Mouse (Mus musculus): ENCODE data around the gene Nqo2. TPM values are rescaled to one million over a fixed set of nuclear protein-coding genes. Genes with fewer than 3 reads are reported as not detected.
A peak's percentile ranks its signal among the peaks of the same experiment; 100 is the strongest.

The Nqo2 gene
- 25.1 TPM for polyA plus RNA-seq (2012; fragmentation: generic; extraction: Trizol)

- Histone ChIP-seq H3K79me2 (ENCODE audit: control insufficient read depth, insufficient read depth) (peaks cover 16% of the 10 kb centered on the region), H3K4me2 (ENCODE audit: low read depth) (peak within 1 kb of the TSS; percentile 68), H3K4me3 (peak within 1 kb of the TSS; percentile 52), H3ac (ENCODE audit: control insufficient read depth, insufficient read length) (peak within 1 kb of the TSS; percentile 45), H3K36me3 (ENCODE audit: control insufficient read depth, insufficient read depth) (no peaks in the 10 kb centered on the region), H3K27me3 (ENCODE audit: control insufficient read depth, insufficient read depth, insufficient read length) (no peaks in the 10 kb centered on the region)
- TF ChIP-seq MAX (IDR thresholded peaks at IDR 0.05; ENCODE audit: low read depth) = no peak
- TF ChIP-seq CEBPB (IDR thresholded peaks at IDR 0.05; ENCODE audit: insufficient read depth, poor library complexity, severe bottlenecking) = no peak
- no peak for TF ChIP-seq TCF12 (IDR thresholded peaks at IDR 0.05; ENCODE audit: insufficient read depth, poor library complexity, severe bottlenecking)
- no peak for TF ChIP-seq MYOD1 (IDR thresholded peaks at IDR 0.05; ENCODE audit: control insufficient read depth in 1 of 3, insufficient read length in 2 of 3, low read depth in 2 of 3)
- peak; percentile 95 for TF ChIP-seq POLR2AphosphoS2 (IDR thresholded peaks at IDR 0.05; ENCODE audit: insufficient read length, low read depth)
- no peak for TF ChIP-seq TCF3 (IDR thresholded peaks at IDR 0.05; ENCODE audit: insufficient read length, low read depth)
- TF ChIP-seq MYOG (IDR thresholded peaks at IDR 0.05; ENCODE audit: control insufficient read depth in 1 of 3, insufficient read depth in 1 of 3, insufficient read length in 2 of 3, low read depth in 2 of 3) = no peak
- no peak for TF ChIP-seq E2F4 (IDR thresholded peaks at IDR 0.05; ENCODE audit: insufficient read depth)
- peak; percentile 97 for TF ChIP-seq POLR2A (IDR thresholded peaks at IDR 0.05; ENCODE audit: insufficient read length, low read depth)
- peak; percentile 22 for TF ChIP-seq REST (IDR thresholded peaks at IDR 0.05; ENCODE audit: insufficient read depth, insufficient read length)
- TF ChIP-seq USF1 (IDR thresholded peaks at IDR 0.05; ENCODE audit: low read depth) = no peak
- no peak for TF ChIP-seq SRF (IDR thresholded peaks at IDR 0.05; ENCODE audit: control insufficient read depth, insufficient read length, low read depth)
These were observed at the start of gene Nqo2 for GRCm38 (mm10) chr13:33964206-33965046. Nqo2 (plus strand) TSS chr13:33964687.

GRCm38 (mm10) chr13:33921041-33921440 lies 43.4 kb upstream of the Nqo2 start:
- no peaks in the 10 kb centered on the region for H3K79me2 ChIP-seq (ENCODE audit: control insufficient read depth, insufficient read depth)
- H3K4me2 ChIP-seq (ENCODE audit: low read depth) = no peak overlapping the region
- H3K27me3 ChIP-seq (ENCODE audit: control insufficient read depth, insufficient read depth, insufficient read length) = no peaks in the 10 kb centered on the region
- TF ChIP-seq TCF12 (IDR thresholded peaks at IDR 0.05; ENCODE audit: insufficient read depth, poor library complexity, severe bottlenecking) = no peak
- no peak for TF ChIP-seq MYOG (IDR thresholded peaks at IDR 0.05; ENCODE audit: control insufficient read depth in 1 of 3, insufficient read depth in 1 of 3, insufficient read length in 2 of 3, low read depth in 2 of 3)
- TF ChIP-seq TCF3 (IDR thresholded peaks at IDR 0.05; ENCODE audit: insufficient read length, low read depth) = no peak
- TF ChIP-seq SRF (IDR thresholded peaks at IDR 0.05; ENCODE audit: control insufficient read depth, insufficient read length, low read depth) = no peak
- H3K36me3 ChIP-seq (ENCODE audit: control insufficient read depth, insufficient read depth) = peaks cover 88% of the 10 kb centered on the region
- H3K4me3 ChIP-seq = no peak overlapping the region
- H3ac ChIP-seq (ENCODE audit: control insufficient read depth, insufficient read length) = no peak overlapping the region

- Histone ChIP-seq H3K36me3 (ENCODE audit: control insufficient read depth, insufficient read depth) (peaks cover 87% of the 10 kb centered on the region), H3K4me3 (no peak overlapping the region), H3K4me2 (ENCODE audit: low read depth) (no peak overlapping the region), H3K27me3 (ENCODE audit: control insufficient read depth, insufficient read depth, insufficient read length) (no peaks in the 10 kb centered on the region), H3ac (ENCODE audit: control insufficient read depth, insufficient read length) (no peak overlapping the region), H3K79me2 (ENCODE audit: control insufficient read depth, insufficient read depth) (no peaks in the 10 kb centered on the region)
- TF ChIP-seq TCF3 (IDR thresholded peaks at IDR 0.05; ENCODE audit: insufficient read length, low read depth) (no peak), E2F4 (IDR thresholded peaks at IDR 0.05; ENCODE audit: insufficient read depth) (no peak), USF1 (IDR thresholded peaks at IDR 0.05; ENCODE audit: low read depth) (no peak), MYOG (IDR thresholded peaks at IDR 0.05; ENCODE audit: control insufficient read depth in 1 of 3, insufficient read depth in 1 of 3, insufficient read length in 2 of 3, low read depth in 2 of 3) (no peak), TCF12 (IDR thresholded peaks at IDR 0.05; ENCODE audit: insufficient read depth, poor library complexity, severe bottlenecking) (no peak), MYOD1 (IDR thresholded peaks at IDR 0.05; ENCODE audit: control insufficient read depth in 1 of 3, insufficient read length in 2 of 3, low read depth in 2 of 3) (no peak), SRF (IDR thresholded peaks at IDR 0.05; ENCODE audit: control insufficient read depth, insufficient read length, low read depth) (no peak)
These were observed 42.8 kb upstream of the Nqo2 start for GRCm38 (mm10) chr13:33921699-33922098.

GRCm38 (mm10) chr13:33930281-33930680 lies 34.2 kb upstream of the Nqo2 start:
- Histone ChIP-seq H3K79me2 (ENCODE audit: control insufficient read depth, insufficient read depth) (peaks cover 36% of the 10 kb centered on the region), H3K4me2 (ENCODE audit: low read depth) (no peak overlapping the region), H3ac (ENCODE audit: control insufficient read depth, insufficient read length) (no peak overlapping the region), H3K27me3 (ENCODE audit: control insufficient read depth, insufficient read depth, insufficient read length) (no peaks in the 10 kb centered on the region), H3K4me3 (no peak overlapping the region), H3K36me3 (ENCODE audit: control insufficient read depth, insufficient read depth) (peaks cover 38% of the 10 kb centered on the region)
- TF ChIP-seq MYOD1 (IDR thresholded peaks at IDR 0.05; ENCODE audit: control insufficient read depth in 1 of 3, insufficient read length in 2 of 3, low read depth in 2 of 3) (peak; percentile 19 to 62 (median 48)), TCF3 (IDR thresholded peaks at IDR 0.05; ENCODE audit: insufficient read length, low read depth) (no peak), SRF (IDR thresholded peaks at IDR 0.05; ENCODE audit: control insufficient read depth, insufficient read length, low read depth) (no peak), MYOG (IDR thresholded peaks at IDR 0.05; ENCODE audit: control insufficient read depth in 1 of 3, insufficient read depth in 1 of 3, insufficient read length in 2 of 3, low read depth in 2 of 3) (peak in 2 of 3 experiments; percentile 3 to 12), POLR2A (IDR thresholded peaks at IDR 0.05; ENCODE audit: insufficient read length, low read depth) (no peak)

- Histone ChIP-seq H3K4me3 (no peak overlapping the region), H3K27me3 (ENCODE audit: control insufficient read depth, insufficient read depth, insufficient read length) (no peaks in the 10 kb centered on the region), H3K79me2 (ENCODE audit: control insufficient read depth, insufficient read depth) (peaks cover 36% of the 10 kb centered on the region), H3K36me3 (ENCODE audit: control insufficient read depth, insufficient read depth) (peaks cover 32% of the 10 kb centered on the region), H3K4me2 (ENCODE audit: low read depth) (no peak overlapping the region), H3ac (ENCODE audit: control insufficient read depth, insufficient read length) (no peak overlapping the region)
- TF ChIP-seq SRF (IDR thresholded peaks at IDR 0.05; ENCODE audit: control insufficient read depth, insufficient read length, low read depth) (no peak), MYOD1 (IDR thresholded peaks at IDR 0.05; ENCODE audit: control insufficient read depth in 1 of 3, insufficient read length in 2 of 3, low read depth in 2 of 3) (no peak), TCF12 (IDR thresholded peaks at IDR 0.05; ENCODE audit: insufficient read depth, poor library complexity, severe bottlenecking) (no peak), E2F4 (IDR thresholded peaks at IDR 0.05; ENCODE audit: insufficient read depth) (no peak), POLR2A (IDR thresholded peaks at IDR 0.05; ENCODE audit: insufficient read length, low read depth) (no peak), MYOG (IDR thresholded peaks at IDR 0.05; ENCODE audit: control insufficient read depth in 1 of 3, insufficient read depth in 1 of 3, insufficient read length in 2 of 3, low read depth in 2 of 3) (no peak), USF1 (IDR thresholded peaks at IDR 0.05; ENCODE audit: low read depth) (no peak), TCF3 (IDR thresholded peaks at IDR 0.05; ENCODE audit: insufficient read length, low read depth) (no peak), MAX (IDR thresholded peaks at IDR 0.05; ENCODE audit: low read depth) (no peak), CEBPB (IDR thresholded peaks at IDR 0.05; ENCODE audit: insufficient read depth, poor library complexity, severe bottlenecking) (no peak), POLR2AphosphoS2 (IDR thresholded peaks at IDR 0.05; ENCODE audit: insufficient read length, low read depth) (no peak)
These were observed 33.6 kb upstream of the Nqo2 start for GRCm38 (mm10) chr13:33930912-33931311.

Data from myocyte (in vitro differentiated cells).